ENCODE assay signal across 27 mouse cellular contexts in genomic region chr17:59373505-59374106, GRCm38 (mm10).
DNase-seq lines count a peak whose midpoint lies in the region; ATAC-seq and TF ChIP-seq lines count a peak whose summit lies in the region.
"Had no signal": no experiment of that assay in that cellular context is flagged by ENCODE, and none has a peak within 500 bp of the region (broad histone marks: within the 10 kb centered on the region; RNA-seq: fewer than 3 reads in every experiment).

No protein-coding gene starts in this region.

- 23% methylated on average over 7 of the region's 7 CpGs for WGBS in limb, embryonic 13.5 days
- 30% methylated on average over 7 of the region's 7 CpGs for WGBS in limb, embryonic 15.5 days
- WGBS in kidney, embryonic 16.5 days: 23% methylated on average over 7 of the region's 7 CpGs

- no peaks in the 10 kb centered on the region for H3K9me3 ChIP-seq in limb, embryonic 13.5 days
- H3K9me3 ChIP-seq in limb, embryonic 15.5 days: no peaks in the 10 kb centered on the region
- no peaks in the 10 kb centered on the region for H3K9me3 ChIP-seq in kidney, embryonic 16.5 days (ENCODE audit: low read length)
- H3K9me3 ChIP-seq: embryonic facial prominence, embryonic 15.5 days; intestine, embryonic 15.5 days; liver, embryonic 12.5 days; midbrain, embryonic 12.5 days had no signal

- H3K27ac ChIP-seq in left cerebral cortex, adult 2 months: no peak overlapping the region
- peak overlapping the region; percentile 44; the same call in 1 of the 2 replicates for H3K27ac ChIP-seq in limb, embryonic 13.5 days
- peak overlapping the region; percentile 72 for H3K27ac ChIP-seq in limb, embryonic 15.5 days
- no peak overlapping the region for H3K27ac ChIP-seq in kidney, embryonic 16.5 days (ENCODE audit: low read length)
- H3K27ac ChIP-seq: embryonic facial prominence, embryonic 15.5 days; intestine, embryonic 15.5 days; kidney, postnatal 0 days; liver, embryonic 12.5 days; midbrain, embryonic 12.5 days had no signal

- intact Hi-C loops in gastrocnemius, postnatal 14 days (cut with DNase I; ENCODE audit: low total_unique reads): no loop called here
- intact Hi-C loops in left cerebral cortex, postnatal 4 days (cut with DNase I): no loop called here
- intact Hi-C loops in left cerebral cortex, adult 2 months (cut with DNase I): no loop called here

- no peaks in the 10 kb centered on the region for H3K36me3 ChIP-seq in limb, embryonic 13.5 days
- no peaks in the 10 kb centered on the region for H3K36me3 ChIP-seq in limb, embryonic 15.5 days
- H3K36me3 ChIP-seq in kidney, embryonic 16.5 days (ENCODE audit: insufficient read depth, low read length): no peaks in the 10 kb centered on the region
- H3K36me3 ChIP-seq: embryonic facial prominence, embryonic 15.5 days; intestine, embryonic 15.5 days; liver, embryonic 12.5 days; midbrain, embryonic 12.5 days had no signal

- no peak overlapping the region; the same call in 1 of the 2 replicates for H3K4me2 ChIP-seq in limb, embryonic 13.5 days (replicated peaks)
- H3K4me2 ChIP-seq in limb, embryonic 15.5 days: no peak overlapping the region
- H3K4me2 ChIP-seq in kidney, embryonic 16.5 days (replicated peaks; ENCODE audit: low read depth, low read length): no peak overlapping the region
- H3K4me2 ChIP-seq: embryonic facial prominence, embryonic 15.5 days; intestine, embryonic 15.5 days; liver, embryonic 12.5 days; midbrain, embryonic 12.5 days had no signal

- H3K9ac ChIP-seq in limb, embryonic 13.5 days: no peak overlapping the region
- H3K9ac ChIP-seq in limb, embryonic 15.5 days: no peak overlapping the region
- H3K9ac ChIP-seq in kidney, embryonic 16.5 days (replicated peaks; ENCODE audit: low read length): no peak overlapping the region
- H3K9ac ChIP-seq: embryonic facial prominence, embryonic 15.5 days; intestine, embryonic 15.5 days; liver, embryonic 12.5 days; liver, postnatal 0 days; midbrain, embryonic 12.5 days had no signal

- peak; percentile 91 for ATAC-seq in limb, embryonic 13.5 days (ENCODE audit: low FRiP score, low read depth)
- peak; percentile 94 for ATAC-seq in limb, embryonic 15.5 days (ENCODE audit: insufficient number of reproducible peaks, low FRiP score, low TSS enrichment, low read depth)
- ATAC-seq in kidney, embryonic 16.5 days (ENCODE audit: low FRiP score, low TSS enrichment): no peak
- ATAC-seq: forebrain, embryonic 14.5 days; hindbrain, embryonic 16.5 days; intestine, embryonic 15.5 days; liver, embryonic 12.5 days; liver, postnatal 0 days had no signal

- H3K4me3 ChIP-seq in left cerebral cortex, adult 2 months: no peak overlapping the region
- no peak overlapping the region for H3K4me3 ChIP-seq in limb, embryonic 13.5 days
- no peak overlapping the region for H3K4me3 ChIP-seq in limb, embryonic 15.5 days
- no peak overlapping the region for H3K4me3 ChIP-seq in kidney, embryonic 16.5 days (ENCODE audit: low read length)
- H3K4me3 ChIP-seq: embryonic facial prominence, embryonic 15.5 days; intestine, embryonic 15.5 days; liver, embryonic 12.5 days; megakaryocyte, embryonic 14.5 days; midbrain, embryonic 12.5 days had no signal

- DNase-seq in gastrocnemius, postnatal 14 days: peak; percentile 2
- DNase-seq in gastrocnemius, adult 8-10 months (ENCODE audit: low spot score in 2 of 2): no peak
- DNase-seq in left cerebral cortex, postnatal 4 days: peak; percentile 2
- no peak for DNase-seq in left cerebral cortex, adult 2 months (ENCODE audit: extremely low spot score in 1 of 2, low spot score in 2 of 2)
- DNase-seq: adrenal gland, adult 8-10 months; B cell, adult 2 months; cerebellum, adult 2 months; heart, postnatal 14 days; kidney, adult 2 months; kidney, postnatal 4 days; layer of hippocampus, adult 9-11 months; liver, postnatal 0 days; lung, postnatal 4 days; right cerebral cortex, postnatal 25 days; spleen, adult 18-20 months; thymus, postnatal 14 days had no signal

- TF ChIP-seq CTCF in left cerebral cortex, adult 2 months (IDR thresholded peaks at IDR 0.05): no peak

- peaks cover 16% of the 10 kb centered on the region for H3K4me1 ChIP-seq in limb, embryonic 13.5 days
- H3K4me1 ChIP-seq in limb, embryonic 15.5 days: peaks cover 7% of the 10 kb centered on the region; the same call in 1 of the 2 replicates
- H3K4me1 ChIP-seq in kidney, embryonic 16.5 days (ENCODE audit: insufficient read depth, low read length): 0 out of 2 replicates have a peak, but pooled peaks cover 3% of the 10 kb centered on the region
- H3K4me1 ChIP-seq: embryonic facial prominence, embryonic 15.5 days; intestine, embryonic 15.5 days; liver, embryonic 12.5 days; megakaryocyte, embryonic 14.5 days; midbrain, embryonic 12.5 days had no signal

- no peaks in the 10 kb centered on the region for H3K27me3 ChIP-seq in limb, embryonic 13.5 days
- H3K27me3 ChIP-seq in limb, embryonic 15.5 days: no peaks in the 10 kb centered on the region
- no peaks in the 10 kb centered on the region for H3K27me3 ChIP-seq in kidney, embryonic 16.5 days (ENCODE audit: insufficient read depth, low read length)
- H3K27me3 ChIP-seq: embryonic facial prominence, embryonic 15.5 days; intestine, embryonic 15.5 days; liver, embryonic 12.5 days; megakaryocyte, embryonic 14.5 days; midbrain, embryonic 12.5 days had no signal

Comparison
In these comparisons a context has a peak if more than half of its experiments do, and no peak if none do; other contexts are left out.
1. DNase-seq: peak in gastrocnemius, postnatal 14 days (single experiment) and left cerebral cortex, postnatal 4 days (single experiment); none in gastrocnemius, adult 8-10 months (0 of 2) and left cerebral cortex, adult 2 months (0 of 2).
2. H3K27ac ChIP-seq: peak in limb, embryonic 13.5 days (single experiment) and limb, embryonic 15.5 days (single experiment); none in left cerebral cortex, adult 2 months (single experiment) and kidney, embryonic 16.5 days (single experiment).